Mouse (Mus musculus): ENCODE measurements around the gene Zfp324. TPM values are rescaled to one million over a fixed set of nuclear protein-coding genes. Genes with fewer than 3 reads are reported as not detected.

Zfp324 gene
- polyA plus RNA-seq, 1 experiment = 0.75 TPM

GRCm38 (mm10) chr7:12970906-12971305, 5.3 kb downstream of the Zfp324 start:
- TF ChIP-seq CTCF (IDR thresholded peaks at IDR 0.05; ENCODE audit: control insufficient read depth, insufficient read depth, insufficient replicate concordance, low read depth, low read length) = no peak
- TF ChIP-seq POLR2A (IDR thresholded peaks at IDR 0.05; ENCODE audit: control insufficient read depth, low read depth, low read length) = peak; percentile 7; the same call in 1 of the 2 replicates
- H3K36me3 ChIP-seq (ENCODE audit: control insufficient read depth, insufficient read depth, low read length) = no peaks in the 10 kb centered on the region
- H3K4me1 ChIP-seq (ENCODE audit: control insufficient read depth, insufficient read depth, low read length) = peaks cover 4% of the 10 kb centered on the region; the same call in 1 of the 2 replicates
- no peak overlapping the region for H3K4me3 ChIP-seq (ENCODE audit: control insufficient read depth, low read depth, low read length)
- H3K27me3 ChIP-seq (ENCODE audit: control insufficient read depth, insufficient read depth, low read length) = no peaks in the 10 kb centered on the region
- H3K27ac ChIP-seq (ENCODE audit: control insufficient read depth, insufficient read depth, low read depth, low read length) = no peak overlapping the region

- Histone ChIP-seq H3K36me3 (ENCODE audit: control insufficient read depth, insufficient read depth, low read length) (no peaks in the 10 kb centered on the region; the same call in 1 of the 2 replicates), H3K27me3 (ENCODE audit: control insufficient read depth, insufficient read depth, low read length) (no peaks in the 10 kb centered on the region), H3K27ac (ENCODE audit: control insufficient read depth, insufficient read depth, low read depth, low read length) (peak within 1 kb of the TSS; percentile 95), H3K4me1 (ENCODE audit: control insufficient read depth, insufficient read depth, low read length) (peaks cover 9% of the 10 kb centered on the region), H3K4me3 (ENCODE audit: control insufficient read depth, low read depth, low read length) (peak within 1 kb of the TSS; percentile 91)
- TF ChIP-seq CTCF (IDR thresholded peaks at IDR 0.05; ENCODE audit: control insufficient read depth, insufficient read depth, insufficient replicate concordance, low read depth, low read length) (no peak), POLR2A (IDR thresholded peaks at IDR 0.05; ENCODE audit: control insufficient read depth, low read depth, low read length) (peak; percentile 60)
Observed at GRCm38 (mm10) chr7:12977682-12978389, 12.2 kb downstream of the Zfp324 start, which contains the start of gene Zfp446. Gene Zfp446, plus strand, starts transcription at chr7:12977848.

GRCm38 (mm10) chr7:12978931-12979722, 13.5 kb downstream of the Zfp324 start:
- Histone ChIP-seq H3K4me3 (ENCODE audit: control insufficient read depth, low read depth, low read length) (peak overlapping the region; percentile 91), H3K27ac (ENCODE audit: control insufficient read depth, insufficient read depth, low read depth, low read length) (no peak overlapping the region), H3K27me3 (ENCODE audit: control insufficient read depth, insufficient read depth, low read length) (no peaks in the 10 kb centered on the region), H3K4me1 (ENCODE audit: control insufficient read depth, insufficient read depth, low read length) (peaks cover 9% of the 10 kb centered on the region), H3K36me3 (ENCODE audit: control insufficient read depth, insufficient read depth, low read length) (no peaks in the 10 kb centered on the region; the same call in 1 of the 2 replicates)
- TF ChIP-seq CTCF (IDR thresholded peaks at IDR 0.05; ENCODE audit: control insufficient read depth, insufficient read depth, insufficient replicate concordance, low read depth, low read length) = no peak
- TF ChIP-seq POLR2A (IDR thresholded peaks at IDR 0.05; ENCODE audit: control insufficient read depth, low read depth, low read length) = no peak

- Histone ChIP-seq H3K27me3 (ENCODE audit: control insufficient read depth, insufficient read depth, low read length) (no peaks in the 10 kb centered on the region), H3K4me3 (ENCODE audit: control insufficient read depth, low read depth, low read length) (no peak overlapping the region), H3K4me1 (ENCODE audit: control insufficient read depth, insufficient read depth, low read length) (peaks cover 9% of the 10 kb centered on the region), H3K36me3 (ENCODE audit: control insufficient read depth, insufficient read depth, low read length) (no peaks in the 10 kb centered on the region; the same call in 1 of the 2 replicates), H3K27ac (ENCODE audit: control insufficient read depth, insufficient read depth, low read depth, low read length) (no peak overlapping the region)
- TF ChIP-seq POLR2A (IDR thresholded peaks at IDR 0.05; ENCODE audit: control insufficient read depth, low read depth, low read length) (no peak), CTCF (IDR thresholded peaks at IDR 0.05; ENCODE audit: control insufficient read depth, insufficient read depth, insufficient replicate concordance, low read depth, low read length) (no peak)
Observed at GRCm38 (mm10) chr7:12979776-12980175, 14.1 kb downstream of the Zfp324 start.

- peaks cover 9% of the 10 kb centered on the region for H3K4me1 ChIP-seq (ENCODE audit: control insufficient read depth, insufficient read depth, low read length)
- no peak overlapping the region for H3K27ac ChIP-seq (ENCODE audit: control insufficient read depth, insufficient read depth, low read depth, low read length)
- no peaks in the 10 kb centered on the region for H3K27me3 ChIP-seq (ENCODE audit: control insufficient read depth, insufficient read depth, low read length)
- no peak overlapping the region for H3K4me3 ChIP-seq (ENCODE audit: control insufficient read depth, low read depth, low read length)
- no peaks in the 10 kb centered on the region; the same call in 1 of the 2 replicates for H3K36me3 ChIP-seq (ENCODE audit: control insufficient read depth, insufficient read depth, low read length)
- TF ChIP-seq POLR2A (IDR thresholded peaks at IDR 0.05; ENCODE audit: control insufficient read depth, low read depth, low read length) (no peak), CTCF (IDR thresholded peaks at IDR 0.05; ENCODE audit: control insufficient read depth, insufficient read depth, insufficient replicate concordance, low read depth, low read length) (no peak)
Observed at GRCm38 (mm10) chr7:12980291-12980690, 14.7 kb downstream of the Zfp324 start.

GRCm38 (mm10) chr7:12985724-12986123, 20.1 kb downstream of the Zfp324 start:
- no peak overlapping the region for H3K27ac ChIP-seq (ENCODE audit: control insufficient read depth, insufficient read depth, low read depth, low read length)
- no peak overlapping the region for H3K4me3 ChIP-seq (ENCODE audit: control insufficient read depth, low read depth, low read length)
- H3K36me3 ChIP-seq (ENCODE audit: control insufficient read depth, insufficient read depth, low read length) = no peaks in the 10 kb centered on the region; the same call in 1 of the 2 replicates
- peaks cover 2% of the 10 kb centered on the region for H3K4me1 ChIP-seq (ENCODE audit: control insufficient read depth, insufficient read depth, low read length)
- H3K27me3 ChIP-seq (ENCODE audit: control insufficient read depth, insufficient read depth, low read length) = no peaks in the 10 kb centered on the region
- TF ChIP-seq POLR2A (IDR thresholded peaks at IDR 0.05; ENCODE audit: control insufficient read depth, low read depth, low read length) (no peak), CTCF (IDR thresholded peaks at IDR 0.05; ENCODE audit: control insufficient read depth, insufficient read depth, insufficient replicate concordance, low read depth, low read length) (no peak)

- H3K36me3 ChIP-seq (ENCODE audit: control insufficient read depth, insufficient read depth, low read length) = no peaks in the 10 kb centered on the region; the same call in 1 of the 2 replicates
- H3K27me3 ChIP-seq (ENCODE audit: control insufficient read depth, insufficient read depth, low read length) = no peaks in the 10 kb centered on the region
- H3K4me1 ChIP-seq (ENCODE audit: control insufficient read depth, insufficient read depth, low read length) = peaks cover 2% of the 10 kb centered on the region
- H3K27ac ChIP-seq (ENCODE audit: control insufficient read depth, insufficient read depth, low read depth, low read length) = no peak overlapping the region
- no peak for TF ChIP-seq POLR2A (IDR thresholded peaks at IDR 0.05; ENCODE audit: control insufficient read depth, low read depth, low read length)
- no peak for TF ChIP-seq CTCF (IDR thresholded peaks at IDR 0.05; ENCODE audit: control insufficient read depth, insufficient read depth, insufficient replicate concordance, low read depth, low read length)
- no peak overlapping the region for H3K4me3 ChIP-seq (ENCODE audit: control insufficient read depth, low read depth, low read length)
Observed at GRCm38 (mm10) chr7:12986906-12987305, 21.3 kb downstream of the Zfp324 start.

Data from testis, adult 2 months (tissue).